Mouse (Mus musculus) neural tube, embryonic 11.5 days (tissue): ENCODE data around the gene Sirt5. TPM values are rescaled to one million over a fixed set of nuclear protein-coding genes. Genes with fewer than 3 reads are reported as not detected.

Experiments
- ATAC-seq: fragments of 200-750 bp; cut with Nextera tagmentation; 2 replicates; pipeline ENCODE4 v1.8.0; 2017; ENCODE audit warnings: moderate number of reproducible peaks, mild to moderate bottlenecking, moderate TSS enrichment, moderate library complexity; ENCODE audit not compliant: insufficient read depth, low FRiP score, low TSS enrichment
- DNase-seq: peaks from one replicate; pipeline ENCODE4 v3.0.0-alpha.2; 2015; ENCODE audit warnings: low spot score
- H3K27ac ChIP-seq: fragments of 300-500 bp; sonication (generic); 2 replicates; pipeline ENCODE4 v1.5.1; 2014; ENCODE audit warnings: low read depth, mild to moderate bottlenecking, low read length
- H3K27me3 ChIP-seq: fragments of 300-500 bp; sonication (generic); 2 replicates; pipeline ENCODE4 v1.6.1; 2014; ENCODE audit warnings: mild to moderate bottlenecking, low read length, mixed read lengths; ENCODE audit not compliant: control insufficient read depth, insufficient read depth
- H3K36me3 ChIP-seq: fragments of 300-500 bp; sonication (generic); 2 replicates; pipeline ENCODE4 v1.6.1; 2014; ENCODE audit warnings: mild to moderate bottlenecking, low read length, moderate library complexity, mixed read lengths; ENCODE audit not compliant: control insufficient read depth, insufficient read depth
- H3K4me1 ChIP-seq: fragments of 300-500 bp; sonication (generic); 2 replicates; pipeline ENCODE4 v1.6.1; 2014; ENCODE audit warnings: low read length, mixed read lengths; ENCODE audit not compliant: control insufficient read depth, insufficient read depth
- H3K4me2 ChIP-seq: fragments of 300-500 bp; sonication (generic); 2 replicates; pipeline ENCODE4 v1.6.1; 2014; ENCODE audit warnings: low read depth, mild to moderate bottlenecking, moderate library complexity
- H3K4me3 ChIP-seq: fragments of 300-500 bp; sonication (generic); 2 replicates; pipeline ENCODE4 v1.5.1; 2014; ENCODE audit warnings: low read depth, low read length
- H3K9ac ChIP-seq: fragments of 300-500 bp; sonication (generic); 2 replicates; pipeline ENCODE4 v1.6.1; 2014; ENCODE audit warnings: mild to moderate bottlenecking, low read length
- H3K9me3 ChIP-seq: fragments of 300-500 bp; sonication (generic); 2 replicates; pipeline ENCODE4 v1.6.1; 2016; ENCODE audit warnings: low read length; ENCODE audit not compliant: control insufficient read depth
- WGBS: fragments of 180-500 bp; shearing (Covaris S2); extraction: QIAGEN DNeasy Blood & Tissue Kit; methylation state at CpG from one replicate; pipeline ENCODE4 v1.1.7; 2014; 5-methylcytosine and 5-hydroxymethylcytosine counted together
- polyA plus RNA-seq: library from polyadenylated mRNA; unstranded; fragments of >200 nt; fragmentation: Nextera tagmentation; extraction: Ambion mirVana; gene quantifications from 2 replicates; pipeline ENCODE4 v1.2.1, GENCODE M21; 2014

Sirt5 gene
- polyA plus RNA-seq, 1 experiment from 2014 or later: 18.5 TPM

- H3K27me3 ChIP-seq: no peaks in the 10 kb centered on the region
- no peak overlapping the region for H3K4me2 ChIP-seq
- 94% methylated on average over 8 of the region's 8 CpGs for WGBS
- H3K4me1 ChIP-seq: no peaks in the 10 kb centered on the region
- no peaks in the 10 kb centered on the region for H3K9me3 ChIP-seq
- no peak overlapping the region for H3K27ac ChIP-seq
- H3K4me3 ChIP-seq: no peak overlapping the region
- no peaks in the 10 kb centered on the region for H3K36me3 ChIP-seq
- DNase-seq (no peak), ATAC-seq (no peak)
- no peak overlapping the region for H3K9ac ChIP-seq
These were observed 27.3 kb upstream of the Sirt5 start for GRCm38 (mm10) chr13:43338001-43338400.

GRCm38 (mm10) chr13:43338632-43339031 lies 26.7 kb upstream of the Sirt5 start:
- Histone ChIP-seq H3K27ac (no peak overlapping the region), H3K4me1 (no peaks in the 10 kb centered on the region), H3K4me2 (no peak overlapping the region), H3K27me3 (no peaks in the 10 kb centered on the region), H3K9ac (no peak overlapping the region), H3K4me3 (no peak overlapping the region), H3K9me3 (no peaks in the 10 kb centered on the region), H3K36me3 (no peaks in the 10 kb centered on the region)
- ATAC-seq (no peak), DNase-seq (no peak)
- 84% methylated on average over 4 of the region's 4 CpGs for WGBS

GRCm38 (mm10) chr13:43346825-43347224 lies 18.5 kb upstream of the Sirt5 start:
- H3K27me3 ChIP-seq: no peaks in the 10 kb centered on the region
- H3K9ac ChIP-seq: no peak overlapping the region

GRCm38 (mm10) chr13:43349376-43349775 lies 15.9 kb upstream of the Sirt5 start:
- DNase-seq: no peak
- WGBS: 86% methylated on average over 8 of the region's 8 CpGs
- H3K4me1 ChIP-seq: no peaks in the 10 kb centered on the region
- no peak overlapping the region for H3K4me3 ChIP-seq
- H3K9ac ChIP-seq: no peak overlapping the region
- no peak for ATAC-seq
- no peaks in the 10 kb centered on the region for H3K27me3 ChIP-seq
- H3K4me2 ChIP-seq: no peak overlapping the region
- H3K9me3 ChIP-seq: no peaks in the 10 kb centered on the region
- H3K27ac ChIP-seq: no peak overlapping the region
- H3K36me3 ChIP-seq: no peaks in the 10 kb centered on the region

More at GRCm38 (mm10) chr13:43346825-43347224, 18.5 kb upstream of the Sirt5 start:
- no peak overlapping the region for H3K27ac ChIP-seq
- no peaks in the 10 kb centered on the region for H3K9me3 ChIP-seq
- no peak overlapping the region for H3K4me2 ChIP-seq
- no peaks in the 10 kb centered on the region for H3K36me3 ChIP-seq
- no peak overlapping the region for H3K4me3 ChIP-seq
- no peaks in the 10 kb centered on the region for H3K4me1 ChIP-seq
- no peak for DNase-seq
- no peak for ATAC-seq

GRCm38 (mm10) chr13:43350489-43351169 lies 14.7 kb upstream of the Sirt5 start:
- ATAC-seq: no peak
- DNase-seq: no peak
- H3K4me3 ChIP-seq: no peak overlapping the region
- H3K27me3 ChIP-seq: no peaks in the 10 kb centered on the region
- no peaks in the 10 kb centered on the region for H3K4me1 ChIP-seq
- no peak overlapping the region for H3K27ac ChIP-seq
- H3K9ac ChIP-seq: no peak overlapping the region
- H3K4me2 ChIP-seq: no peak overlapping the region
- H3K9me3 ChIP-seq: no peaks in the 10 kb centered on the region
- no peaks in the 10 kb centered on the region for H3K36me3 ChIP-seq
- WGBS: 73% methylated on average over 9 of the region's 9 CpGs

- Histone ChIP-seq H3K27ac (no peak overlapping the region), H3K9me3 (no peaks in the 10 kb centered on the region), H3K27me3 (no peaks in the 10 kb centered on the region), H3K4me3 (no peak overlapping the region), H3K9ac (no peak overlapping the region), H3K4me1 (no peaks in the 10 kb centered on the region), H3K4me2 (no peak overlapping the region), H3K36me3 (no peaks in the 10 kb centered on the region)
- no peak for ATAC-seq
- 66% methylated on average over 4 of the region's 4 CpGs for WGBS
- no peak for DNase-seq
These were observed 11.9 kb upstream of the Sirt5 start for GRCm38 (mm10) chr13:43353356-43353755.

GRCm38 (mm10) chr13:43354362-43354761 lies 10.9 kb upstream of the Sirt5 start:
- Histone ChIP-seq H3K27me3 (no peaks in the 10 kb centered on the region), H3K9me3 (no peaks in the 10 kb centered on the region), H3K9ac (no peak overlapping the region), H3K4me2 (no peak overlapping the region), H3K36me3 (no peaks in the 10 kb centered on the region), H3K4me1 (no peaks in the 10 kb centered on the region), H3K27ac (no peak overlapping the region), H3K4me3 (no peak overlapping the region)
- DNase-seq (no peak), ATAC-seq (no peak)
- 85% methylated on average over 12 of the region's 12 CpGs for WGBS

GRCm38 (mm10) chr13:43356346-43357125 lies 8.8 kb upstream of the Sirt5 start:
- ATAC-seq (no peak), DNase-seq (no peak)
- Histone ChIP-seq H3K27ac (no peak overlapping the region), H3K4me2 (no peak overlapping the region), H3K36me3 (no peaks in the 10 kb centered on the region), H3K4me1 (no peaks in the 10 kb centered on the region), H3K9me3 (no peaks in the 10 kb centered on the region), H3K27me3 (no peaks in the 10 kb centered on the region), H3K9ac (no peak overlapping the region), H3K4me3 (no peak overlapping the region)
- WGBS: 89% methylated on average over 14 of the region's 14 CpGs

- Histone ChIP-seq H3K27me3 (no peaks in the 10 kb centered on the region), H3K4me2 (no peak overlapping the region), H3K27ac (no peak overlapping the region), H3K9ac (no peak overlapping the region), H3K4me1 (no peaks in the 10 kb centered on the region), H3K4me3 (no peak overlapping the region), H3K9me3 (no peaks in the 10 kb centered on the region), H3K36me3 (no peaks in the 10 kb centered on the region)
- WGBS: 73% methylated on average over 6 of the region's 6 CpGs
- ATAC-seq (no peak), DNase-seq (no peak)
These were observed 4.8 kb upstream of the Sirt5 start for GRCm38 (mm10) chr13:43360534-43360933.
